Mouse (Mus musculus) hindbrain, embryonic 10.5 days (tissue): Measurements from ENCODE around the gene Morn2. TPM values are rescaled to one million over a fixed set of nuclear protein-coding genes. Genes with fewer than 3 reads are reported as not detected.
"Not testable (repeated sequence)": the region's sequence is repeated elsewhere in the genome, so short reads cannot be mapped to it uniquely, and the experiment has no call there.

Experiments used
- DNase-seq: peaks from one replicate; pipeline ENCODE4 v3.0.0-alpha.2; 2017; ENCODE audit warnings: low spot score
- H3K27ac ChIP-seq: fragments of 300-500 bp; sonication (generic); 2 replicates; pipeline ENCODE4 v1.5.1; 2016; ENCODE audit warnings: mild to moderate bottlenecking, moderate library complexity
- H3K27me3 ChIP-seq: fragments of 300-500 bp; sonication (generic); 2 replicates; pipeline ENCODE4 v1.6.1; 2016; ENCODE audit warnings: mild to moderate bottlenecking; ENCODE audit not compliant: poor library complexity, insufficient read depth, severe bottlenecking
- H3K36me3 ChIP-seq: fragments of 300-500 bp; sonication (generic); 2 replicates; pipeline ENCODE4 v1.6.1; 2016; ENCODE audit warnings: mild to moderate bottlenecking, moderate library complexity
- H3K4me1 ChIP-seq: fragments of 300-500 bp; sonication (generic); replicated peaks from 2 replicates; pipeline ENCODE4 v1.6.1; 2016; ENCODE audit warnings: mild to moderate bottlenecking
- H3K4me3 ChIP-seq: fragments of 300-500 bp; sonication (generic); 2 replicates; pipeline ENCODE4 v1.5.1; 2016; ENCODE audit warnings: mild to moderate bottlenecking, moderate library complexity
- H3K9me3 ChIP-seq: fragments of 300-500 bp; sonication (generic); 2 replicates; pipeline ENCODE4 v1.6.1; 2016; ENCODE audit warnings: mild to moderate bottlenecking, moderate library complexity
- WGBS: fragments of 180-500 bp; shearing (Covaris S2); methylation state at CpG from one replicate; pipeline ENCODE4 v1.1.7; 2016; 5-methylcytosine and 5-hydroxymethylcytosine counted together
- polyA plus RNA-seq: library from polyadenylated mRNA; unstranded; fragments of >200 nt; fragmentation: Nextera tagmentation; extraction: Ambion mirVana; gene quantifications from 2 replicates; pipeline ENCODE4 v1.2.1, GENCODE M21; 2016

Morn2 gene
- 28.0 and 34.5 TPM in 2 replicates for polyA plus RNA-seq

- H3K9me3 ChIP-seq = no peaks in the 10 kb centered on the region
- peak; percentile 98 for DNase-seq
- peak within 1 kb of the TSS; percentile 94 for H3K27ac ChIP-seq
- WGBS = under 1% methylated on average over 35 of the region's 35 CpGs
- no peaks in the 10 kb centered on the region for H3K36me3 ChIP-seq
- H3K4me3 ChIP-seq = peak within 1 kb of the TSS; percentile 64
- H3K4me1 ChIP-seq = peaks cover 11% of the 10 kb centered on the region
- no peaks in the 10 kb centered on the region for H3K27me3 ChIP-seq
Measured at GRCm38 (mm10) chr17:80290074-80290657, at the start of gene Morn2, which contains the start of gene Dhx57. TSS of gene Morn2 (plus strand) at chr17:80290203. TSS of gene Dhx57 (minus strand) at chr17:80290476.

GRCm38 (mm10) chr17:80241594-80241993 lies 48.4 kb upstream of the Morn2 start:
- Histone ChIP-seq H3K36me3 (peaks cover 91% of the 10 kb centered on the region), H3K4me3 (no peak overlapping the region), H3K27me3 (no peaks in the 10 kb centered on the region), H3K27ac (no peak overlapping the region), H3K9me3 (no peaks in the 10 kb centered on the region), H3K4me1 (no peaks in the 10 kb centered on the region)
- DNase-seq = no peak
- WGBS = 91% methylated on average over 9 of the region's 9 CpGs

GRCm38 (mm10) chr17:80243116-80243515 lies 46.9 kb upstream of the Morn2 start:
- Histone ChIP-seq H3K27me3 (no peaks in the 10 kb centered on the region), H3K27ac (no peak overlapping the region), H3K36me3 (peaks cover 97% of the 10 kb centered on the region), H3K9me3 (no peaks in the 10 kb centered on the region), H3K4me3 (no peak overlapping the region), H3K4me1 (no peaks in the 10 kb centered on the region)
- DNase-seq = no peak
- WGBS = 69% methylated on average over 13 of the region's 13 CpGs

GRCm38 (mm10) chr17:80252757-80253525 lies 37.1 kb upstream of the Morn2 start:
- WGBS = 80% methylated on average over 13 of the region's 13 CpGs
- peaks cover 100% of the 10 kb centered on the region for H3K36me3 ChIP-seq

GRCm38 (mm10) chr17:80254421-80254820 lies 35.6 kb upstream of the Morn2 start:
- Histone ChIP-seq H3K36me3 (peaks cover 100% of the 10 kb centered on the region), H3K27me3 (no peaks in the 10 kb centered on the region), H3K9me3 (no peaks in the 10 kb centered on the region), H3K4me3 (no peak overlapping the region), H3K4me1 (no peaks in the 10 kb centered on the region), H3K27ac (no peak overlapping the region)
- DNase-seq = no peak
- 95% methylated on average over 5 of the region's 5 CpGs for WGBS

More at GRCm38 (mm10) chr17:80252757-80253525, 37.1 kb upstream of the Morn2 start:
- Histone ChIP-seq H3K9me3 (no peaks in the 10 kb centered on the region), H3K27ac (no peak overlapping the region), H3K4me3 (no peak overlapping the region), H3K4me1 (no peaks in the 10 kb centered on the region), H3K27me3 (no peaks in the 10 kb centered on the region)
- no peak for DNase-seq

GRCm38 (mm10) chr17:80255208-80255607 lies 34.8 kb upstream of the Morn2 start:
- Histone ChIP-seq H3K9me3 (no peaks in the 10 kb centered on the region), H3K27ac (no peak overlapping the region), H3K4me3 (no peak overlapping the region), H3K27me3 (no peaks in the 10 kb centered on the region), H3K36me3 (peaks cover 100% of the 10 kb centered on the region), H3K4me1 (no peaks in the 10 kb centered on the region)
- 72% methylated on average over 13 of the region's 13 CpGs for WGBS
- DNase-seq = peak; percentile 7

GRCm38 (mm10) chr17:80267065-80267464 lies 22.9 kb upstream of the Morn2 start:
- no peak overlapping the region for H3K4me3 ChIP-seq
- no peak for DNase-seq
- 94% methylated on average over 4 of the region's 4 CpGs for WGBS
- no peaks in the 10 kb centered on the region for H3K27me3 ChIP-seq
- H3K27ac ChIP-seq = no peak overlapping the region
- H3K36me3 ChIP-seq = peaks cover 100% of the 10 kb centered on the region
- H3K4me1 ChIP-seq = no peaks in the 10 kb centered on the region
- no peaks in the 10 kb centered on the region for H3K9me3 ChIP-seq

GRCm38 (mm10) chr17:80268151-80268550 lies 21.9 kb upstream of the Morn2 start:
- Histone ChIP-seq H3K27me3 (no peaks in the 10 kb centered on the region), H3K9me3 (no peaks in the 10 kb centered on the region), H3K27ac (no peak overlapping the region), H3K4me3 (no peak overlapping the region), H3K4me1 (no peaks in the 10 kb centered on the region), H3K36me3 (peaks cover 100% of the 10 kb centered on the region)
- WGBS = 89% methylated on average over 3 of the region's 3 CpGs
- DNase-seq = no peak

GRCm38 (mm10) chr17:80270622-80271021 lies 19.4 kb upstream of the Morn2 start:
- peaks cover 99% of the 10 kb centered on the region for H3K36me3 ChIP-seq
- not testable (repeated sequence) for H3K4me3 ChIP-seq, H3K9me3 ChIP-seq, H3K4me1 ChIP-seq, DNase-seq, H3K27me3 ChIP-seq, H3K27ac ChIP-seq
- WGBS = 91% methylated on average over 7 of the region's 7 CpGs

- Histone ChIP-seq H3K27ac (no peak overlapping the region), H3K4me3 (no peak overlapping the region), H3K27me3 (no peaks in the 10 kb centered on the region), H3K9me3 (no peaks in the 10 kb centered on the region), H3K4me1 (no peaks in the 10 kb centered on the region), H3K36me3 (peaks cover 73% of the 10 kb centered on the region)
- 94% methylated on average over 4 of the region's 4 CpGs for WGBS
- DNase-seq = no peak
Measured at GRCm38 (mm10) chr17:80278255-80278654, 11.7 kb upstream of the Morn2 start.

- Histone ChIP-seq H3K4me1 (no peaks in the 10 kb centered on the region), H3K9me3 (no peaks in the 10 kb centered on the region), H3K27ac (no peak overlapping the region), H3K27me3 (no peaks in the 10 kb centered on the region), H3K36me3 (peaks cover 61% of the 10 kb centered on the region), H3K4me3 (no peak overlapping the region)
- no peak for DNase-seq
- 95% methylated on average over 8 of the region's 8 CpGs for WGBS
Measured at GRCm38 (mm10) chr17:80279340-80280070, 10.5 kb upstream of the Morn2 start.

- 78% methylated on average over 4 of the region's 4 CpGs for WGBS
- Histone ChIP-seq H3K27ac (no peak overlapping the region), H3K4me1 (peaks cover 11% of the 10 kb centered on the region), H3K36me3 (peaks cover 18% of the 10 kb centered on the region), H3K9me3 (no peaks in the 10 kb centered on the region), H3K27me3 (no peaks in the 10 kb centered on the region), H3K4me3 (no peak overlapping the region)
- no peak for DNase-seq
Measured at GRCm38 (mm10) chr17:80284446-80284845, 5.6 kb upstream of the Morn2 start.

- Histone ChIP-seq H3K4me1 (peaks cover 11% of the 10 kb centered on the region), H3K27me3 (no peaks in the 10 kb centered on the region), H3K4me3 (no peak overlapping the region), H3K27ac (no peak overlapping the region), H3K9me3 (no peaks in the 10 kb centered on the region), H3K36me3 (no peaks in the 10 kb centered on the region)
- no peak for DNase-seq
- 89% methylated on average over 6 of the region's 6 CpGs for WGBS
Measured at GRCm38 (mm10) chr17:80288012-80288411, 2.0 kb upstream of the Morn2 start.
